Mouse (Mus musculus) testis, postnatal 10 days (tissue): Measurements from ENCODE around the gene Baz2b.

Experiments
- DNase-seq: peaks from one replicate; pipeline ENCODE4 v3.0.0; 2021; ENCODE audit warnings: low spot score

Baz2b gene

GRCm38 (mm10) chr2:60050667-60051460 lies 158.8 kb downstream of the Baz2b start:
- DNase-seq = no peak

- DNase-seq = no peak
These were observed 159.8 kb downstream of the Baz2b start for GRCm38 (mm10) chr2:60049889-60050288.

GRCm38 (mm10) chr2:60049351-60049750 lies 160.3 kb downstream of the Baz2b start:
- DNase-seq = no peak

- no peak for DNase-seq
These were observed 163.6 kb downstream of the Baz2b start for GRCm38 (mm10) chr2:60045995-60046394.

GRCm38 (mm10) chr2:60044988-60045387 lies 164.7 kb downstream of the Baz2b start:
- no peak for DNase-seq

- no peak for DNase-seq
These were observed 165.1 kb downstream of the Baz2b start for GRCm38 (mm10) chr2:60044540-60044939.

- DNase-seq = no peak
These were observed 166.9 kb downstream of the Baz2b start for GRCm38 (mm10) chr2:60042699-60043098.

GRCm38 (mm10) chr2:60041485-60042274 lies 168.0 kb downstream of the Baz2b start:
- DNase-seq = no peak

GRCm38 (mm10) chr2:60040162-60040561 lies 169.5 kb downstream of the Baz2b start:
- DNase-seq = no peak

GRCm38 (mm10) chr2:60037011-60037551 lies 172.6 kb downstream of the Baz2b start:
- no peak for DNase-seq

- DNase-seq = no peak
These were observed 173.3 kb downstream of the Baz2b start for GRCm38 (mm10) chr2:60036361-60036760.

GRCm38 (mm10) chr2:60030991-60031390 lies 178.6 kb downstream of the Baz2b start:
- no peak for DNase-seq

- no peak for DNase-seq
These were observed 180.6 kb downstream of the Baz2b start for GRCm38 (mm10) chr2:60029020-60029419.

GRCm38 (mm10) chr2:60027166-60027565 lies 182.5 kb downstream of the Baz2b start:
- DNase-seq = no peak

- DNase-seq = no peak
These were observed 183.1 kb downstream of the Baz2b start for GRCm38 (mm10) chr2:60026554-60026953.

- DNase-seq = no peak
These were observed 185.9 kb downstream of the Baz2b start for GRCm38 (mm10) chr2:60023777-60024176.

GRCm38 (mm10) chr2:60021556-60021955 lies 188.1 kb downstream of the Baz2b start:
- DNase-seq = no peak

GRCm38 (mm10) chr2:60021138-60021537 lies 188.5 kb downstream of the Baz2b start:
- no peak for DNase-seq

- no peak for DNase-seq
These were observed 189.9 kb downstream of the Baz2b start for GRCm38 (mm10) chr2:60019546-60020250.

GRCm38 (mm10) chr2:60018875-60019501 lies 190.7 kb downstream of the Baz2b start:
- no peak for DNase-seq

- DNase-seq = no peak
These were observed 198.1 kb downstream of the Baz2b start for GRCm38 (mm10) chr2:60011526-60011925.

GRCm38 (mm10) chr2:60003665-60004045 lies 206.0 kb downstream of the Baz2b start:
- DNase-seq = no peak
